Mouse (Mus musculus): ENCODE measurements around the gene Irgm2. TPM values are rescaled to one million over a fixed set of nuclear protein-coding genes. Genes with fewer than 3 reads are reported as not detected.
A peak's percentile ranks its signal among the peaks of the same experiment; 100 is the strongest.
"Not testable (repeated sequence)": the region's sequence is repeated elsewhere in the genome, so short reads cannot be mapped to it uniquely, and the experiment has no call there.

Irgm2 gene
- polyA plus RNA-seq, 1 experiment from 2014 or later: 6.1 TPM

- H3K4me2 ChIP-seq: no peak overlapping the region
- H3K4me1 ChIP-seq (replicated peaks): peaks cover 6% of the 10 kb centered on the region; the same call in 1 of the 2 replicates
- no peak overlapping the region for H3K27ac ChIP-seq (replicated peaks)
- H3K36me3 ChIP-seq (replicated peaks): no peaks in the 10 kb centered on the region
- peaks cover 16% of the 10 kb centered on the region for H3K27me3 ChIP-seq
- H3K4me3 ChIP-seq (replicated peaks): no peak overlapping the region
- H3K9me3 ChIP-seq (replicated peaks): no peaks in the 10 kb centered on the region
- no peak overlapping the region for H3K9ac ChIP-seq
- ATAC-seq (ENCODE audit: insufficient read depth): no peak
- WGBS (ENCODE audit: insufficient replicate concordance): 53% methylated on average over 16 of the region's 16 CpGs
Observed at GRCm38 (mm10) chr11:58230396-58230910, 31.0 kb downstream of the Irgm2 start.

DNA sequence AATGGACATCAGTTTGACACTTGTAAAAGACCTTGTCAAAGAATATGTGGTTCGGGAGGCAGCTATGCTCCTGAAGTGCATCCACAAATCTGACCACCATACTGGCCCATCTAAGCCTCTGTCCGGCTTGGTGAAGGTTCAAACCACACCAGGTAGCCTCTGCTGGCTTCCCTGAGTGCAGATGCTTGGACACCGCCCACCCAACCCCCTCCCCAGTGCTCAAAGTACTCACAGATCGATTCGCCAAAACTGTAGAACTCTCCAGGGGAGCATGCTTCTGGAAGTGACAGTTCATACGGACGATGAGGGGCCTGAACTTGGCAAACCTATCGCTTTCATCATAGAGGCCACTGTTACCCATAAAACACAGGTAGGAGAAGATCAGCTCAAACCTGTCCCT, 31.7 kb downstream of the Irgm2 start:
- Histone ChIP-seq H3K4me3 (replicated peaks) (no peak overlapping the region), H3K9ac (no peak overlapping the region), H3K4me2 (no peak overlapping the region), H3K4me1 (replicated peaks) (no peaks in the 10 kb centered on the region), H3K9me3 (replicated peaks) (no peaks in the 10 kb centered on the region), H3K36me3 (replicated peaks) (no peaks in the 10 kb centered on the region), H3K27ac (replicated peaks) (no peak overlapping the region), H3K27me3 (peaks cover 16% of the 10 kb centered on the region)
- WGBS (ENCODE audit: insufficient replicate concordance): 63% methylated on average over 8 of the region's 8 CpGs
- ATAC-seq (ENCODE audit: insufficient read depth): no peak

GRCm38 (mm10) chr11:58234551-58234950, 35.1 kb downstream of the Irgm2 start:
- H3K9me3 ChIP-seq (replicated peaks); H3K27ac ChIP-seq (replicated peaks); H3K4me2 ChIP-seq; H3K9ac ChIP-seq; H3K4me3 ChIP-seq (replicated peaks); H3K4me1 ChIP-seq (replicated peaks); H3K36me3 ChIP-seq (replicated peaks); ATAC-seq (ENCODE audit: insufficient read depth): not testable (repeated sequence)
- WGBS (ENCODE audit: insufficient replicate concordance): 69% methylated on average over 3 of the region's 3 CpGs
- H3K27me3 ChIP-seq: peaks cover 16% of the 10 kb centered on the region

- peaks cover 8% of the 10 kb centered on the region for H3K4me1 ChIP-seq (replicated peaks)
- no peak overlapping the region for H3K4me3 ChIP-seq (replicated peaks)
- WGBS (ENCODE audit: insufficient replicate concordance): 7% methylated on average over 6 of the region's 6 CpGs
Observed at GRCm38 (mm10) chr11:58235152-58235551, 35.7 kb downstream of the Irgm2 start.

DNA sequence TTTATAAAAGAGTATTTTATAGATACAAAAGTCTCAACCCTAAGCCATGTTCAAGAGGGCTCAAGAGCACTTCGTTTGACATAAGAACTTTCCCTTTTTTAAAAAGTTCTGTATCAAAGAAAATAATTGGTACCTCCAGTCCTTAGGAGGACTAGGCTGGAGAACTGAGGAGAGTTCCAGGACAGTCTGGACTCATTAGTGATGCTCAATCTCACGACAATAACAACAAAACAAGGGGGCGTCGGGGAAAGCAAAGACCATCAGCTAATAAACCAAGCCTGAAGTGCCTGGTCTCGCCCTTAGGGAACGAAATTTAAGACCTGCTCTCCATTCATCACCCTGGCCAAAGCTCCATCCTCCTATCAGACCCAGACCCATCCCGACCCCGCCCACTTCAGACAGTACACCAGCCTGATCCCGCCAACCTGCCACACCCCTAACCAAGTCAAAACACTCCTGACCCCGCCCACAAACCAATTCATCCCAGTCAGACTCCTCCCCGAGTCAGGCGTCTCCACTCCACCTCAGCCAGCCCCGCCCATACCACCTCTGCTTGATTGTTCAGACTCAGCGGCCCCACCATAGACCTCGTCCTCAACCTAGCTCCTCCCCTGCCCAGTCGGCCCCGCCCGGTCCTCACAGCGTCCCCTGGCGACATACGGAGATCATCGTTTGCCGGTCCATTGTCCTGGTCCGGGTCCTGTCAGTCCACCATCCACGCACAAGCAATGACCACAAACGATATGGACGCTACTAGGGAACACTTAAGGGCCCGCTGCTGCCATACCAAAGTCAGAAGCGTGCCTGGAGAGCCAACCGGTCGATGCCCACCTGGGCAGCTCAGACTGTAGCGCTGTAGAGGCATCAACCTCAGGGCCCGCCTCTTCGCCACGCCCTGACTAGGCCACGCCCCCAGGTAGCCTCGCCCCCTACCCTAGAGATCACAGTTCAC, 39.7 kb downstream of the Irgm2 start:
- Histone ChIP-seq H3K4me2 (peak overlapping the region; percentile 67), H3K4me3 (replicated peaks) (peak overlapping the region; percentile 44), H3K9ac (no peak overlapping the region), H3K27ac (replicated peaks) (no peak overlapping the region), H3K9me3 (replicated peaks) (no peaks in the 10 kb centered on the region), H3K27me3 (no peaks in the 10 kb centered on the region; the same call in 1 of the 2 replicates), H3K4me1 (replicated peaks) (peaks cover 8% of the 10 kb centered on the region), H3K36me3 (replicated peaks) (no peaks in the 10 kb centered on the region)
- WGBS (ENCODE audit: insufficient replicate concordance): 3% methylated on average over 37 of the region's 37 CpGs
- peak; percentile 80 for ATAC-seq (ENCODE audit: insufficient read depth)

More at GRCm38 (mm10) chr11:58235152-58235551, 35.7 kb downstream of the Irgm2 start:
- H3K4me2 ChIP-seq: no peak overlapping the region
- no peaks in the 10 kb centered on the region for H3K36me3 ChIP-seq (replicated peaks)
- no peaks in the 10 kb centered on the region for H3K9me3 ChIP-seq (replicated peaks)
- no peak for ATAC-seq (ENCODE audit: insufficient read depth)
- no peak overlapping the region for H3K27ac ChIP-seq (replicated peaks)
- no peak overlapping the region for H3K9ac ChIP-seq
- H3K27me3 ChIP-seq: peaks cover 16% of the 10 kb centered on the region

- no peak overlapping the region for H3K27ac ChIP-seq (replicated peaks)
- no peak overlapping the region for H3K9ac ChIP-seq
- no peaks in the 10 kb centered on the region for H3K4me1 ChIP-seq (replicated peaks)
- no peaks in the 10 kb centered on the region; the same call in 1 of the 2 replicates for H3K27me3 ChIP-seq
- H3K4me3 ChIP-seq (replicated peaks): no peak overlapping the region
- WGBS (ENCODE audit: insufficient replicate concordance): 41% methylated on average over 4 of the region's 4 CpGs
- H3K36me3 ChIP-seq (replicated peaks): no peaks in the 10 kb centered on the region
- H3K4me2 ChIP-seq: no peak overlapping the region
- no peaks in the 10 kb centered on the region for H3K9me3 ChIP-seq (replicated peaks)
- ATAC-seq (ENCODE audit: insufficient read depth): no peak
Observed at GRCm38 (mm10) chr11:58247294-58247693, 47.9 kb downstream of the Irgm2 start.

- no peak overlapping the region for H3K27ac ChIP-seq (replicated peaks)
- H3K4me3 ChIP-seq (replicated peaks): no peak overlapping the region
- H3K4me2 ChIP-seq: no peak overlapping the region
- no peak overlapping the region for H3K9ac ChIP-seq
- H3K27me3 ChIP-seq: no peaks in the 10 kb centered on the region
- 60% methylated on average over 7 of the region's 7 CpGs for WGBS (ENCODE audit: insufficient replicate concordance)
- no peaks in the 10 kb centered on the region for H3K4me1 ChIP-seq (replicated peaks)
- H3K36me3 ChIP-seq (replicated peaks): no peaks in the 10 kb centered on the region
- H3K9me3 ChIP-seq (replicated peaks): no peaks in the 10 kb centered on the region
- no peak for ATAC-seq (ENCODE audit: insufficient read depth)
Observed at GRCm38 (mm10) chr11:58249203-58249981, 50.0 kb downstream of the Irgm2 start.

DNA sequence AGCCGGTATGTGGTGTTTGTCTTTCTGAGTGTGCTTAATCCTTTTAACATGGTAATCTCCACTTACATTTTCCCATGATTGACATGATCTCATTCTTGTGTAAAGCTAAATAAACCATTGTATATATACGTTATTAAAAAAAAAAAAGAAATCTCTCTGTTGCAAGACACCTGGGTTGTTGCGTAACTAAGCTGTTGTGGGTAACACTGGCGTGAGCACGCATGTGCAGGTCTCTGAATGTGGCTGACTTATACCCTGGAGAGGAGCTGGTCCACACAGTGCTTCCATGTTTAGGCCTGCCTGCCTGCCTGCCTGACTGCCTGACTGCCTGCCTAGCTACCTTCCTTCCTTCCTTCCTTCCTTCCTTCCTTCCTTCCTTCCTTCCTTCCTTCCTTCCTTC, 51.1 kb downstream of the Irgm2 start:
- Histone ChIP-seq H3K4me1 (replicated peaks) (no peaks in the 10 kb centered on the region), H3K27ac (replicated peaks) (no peak overlapping the region), H3K27me3 (no peaks in the 10 kb centered on the region), H3K9ac (no peak overlapping the region), H3K4me2 (no peak overlapping the region), H3K36me3 (replicated peaks) (no peaks in the 10 kb centered on the region), H3K4me3 (replicated peaks) (no peak overlapping the region), H3K9me3 (replicated peaks) (no peaks in the 10 kb centered on the region)
- WGBS (ENCODE audit: insufficient replicate concordance): 57% methylated on average over 5 of the region's 5 CpGs
- ATAC-seq (ENCODE audit: insufficient read depth): no peak

DNA sequence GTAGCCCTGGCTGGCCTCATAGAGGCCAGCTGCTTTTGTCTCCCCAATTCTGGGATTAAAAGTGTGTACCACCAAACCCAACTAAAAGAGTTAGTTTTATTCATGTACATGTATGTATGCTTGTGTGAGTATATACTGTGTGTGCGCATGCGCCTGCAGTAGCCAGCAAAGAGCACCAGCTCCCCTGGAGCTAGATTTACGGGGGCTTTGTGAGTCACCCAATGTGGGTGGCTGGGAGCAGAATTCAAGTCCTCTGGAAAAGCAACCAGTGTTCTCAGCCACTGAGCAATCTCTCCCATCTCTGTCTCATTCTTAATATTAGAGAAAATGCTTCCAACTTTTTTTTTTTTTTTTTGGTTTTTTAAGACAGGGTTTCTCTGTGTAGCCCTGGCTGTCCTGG, 55.0 kb downstream of the Irgm2 start:
- no peak for ATAC-seq (ENCODE audit: insufficient read depth)
- Histone ChIP-seq H3K36me3 (replicated peaks) (no peaks in the 10 kb centered on the region), H3K27me3 (no peaks in the 10 kb centered on the region), H3K9me3 (replicated peaks) (no peaks in the 10 kb centered on the region), H3K27ac (replicated peaks) (no peak overlapping the region), H3K9ac (no peak overlapping the region), H3K4me3 (replicated peaks) (no peak overlapping the region), H3K4me2 (no peak overlapping the region), H3K4me1 (replicated peaks) (no peaks in the 10 kb centered on the region)
- 73% methylated on average over 3 of the region's 3 CpGs for WGBS (ENCODE audit: insufficient replicate concordance)

DNA sequence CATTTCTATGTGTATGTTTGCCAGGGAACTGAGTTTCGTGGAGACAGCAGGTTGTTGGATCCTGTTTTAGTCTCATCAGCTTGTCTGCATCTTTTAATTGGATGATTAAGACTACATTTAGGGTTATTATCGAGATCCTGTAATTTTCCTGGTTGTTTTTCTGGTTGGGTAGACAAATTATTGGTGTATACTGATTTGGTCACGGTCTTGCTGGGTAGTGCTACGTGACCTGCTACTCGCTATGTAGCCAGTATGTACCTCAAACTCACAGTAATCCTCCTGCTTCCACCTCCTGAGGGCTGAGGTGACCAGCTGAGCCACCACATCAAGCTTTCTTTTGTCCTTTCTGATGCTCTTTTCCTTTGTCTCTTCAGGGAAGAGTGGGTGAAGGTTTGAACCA, 58.4 kb downstream of the Irgm2 start:
- H3K36me3 ChIP-seq (replicated peaks): no peaks in the 10 kb centered on the region
- no peak overlapping the region for H3K9ac ChIP-seq
- H3K4me3 ChIP-seq (replicated peaks): no peak overlapping the region
- no peak overlapping the region for H3K27ac ChIP-seq (replicated peaks)
- no peak overlapping the region for H3K4me2 ChIP-seq
- WGBS (ENCODE audit: insufficient replicate concordance): 68% methylated on average over 5 of the region's 5 CpGs
- H3K27me3 ChIP-seq: no peaks in the 10 kb centered on the region
- ATAC-seq (ENCODE audit: insufficient read depth): no peak
- no peaks in the 10 kb centered on the region for H3K9me3 ChIP-seq (replicated peaks)
- no peaks in the 10 kb centered on the region for H3K4me1 ChIP-seq (replicated peaks)

GRCm38 (mm10) chr11:58260156-58260555, 60.7 kb downstream of the Irgm2 start:
- no peak for ATAC-seq (ENCODE audit: insufficient read depth)
- Histone ChIP-seq H3K9me3 (replicated peaks) (no peaks in the 10 kb centered on the region), H3K36me3 (replicated peaks) (no peaks in the 10 kb centered on the region), H3K9ac (no peak overlapping the region), H3K27ac (replicated peaks) (no peak overlapping the region), H3K4me1 (replicated peaks) (no peaks in the 10 kb centered on the region), H3K27me3 (no peaks in the 10 kb centered on the region), H3K4me3 (replicated peaks) (no peak overlapping the region), H3K4me2 (no peak overlapping the region)
- 49% methylated on average over 4 of the region's 4 CpGs for WGBS (ENCODE audit: insufficient replicate concordance)
